26 mouse cellular contexts compared by ENCODE assay signal in genomic region chr11:36700131-36700530, GRCm38 (mm10).
"Had no signal": no experiment of that assay in that cellular context is flagged by ENCODE, and none has a peak within 500 bp of the region (broad histone marks: within the 10 kb centered on the region; RNA-seq: fewer than 3 reads in every experiment).

No protein-coding gene starts in this region.

- H3K9me3 ChIP-seq: heart, embryonic 13.5 days; heart, embryonic 15.5 days; intestine, embryonic 15.5 days; limb, embryonic 10.5 days; limb, embryonic 12.5 days; liver, embryonic 13.5 days; liver, embryonic 15.5 days had no signal

- DNase-seq: gastrocnemius, adult 2 months; gastrocnemius, postnatal 10 days; gastrocnemius, postnatal 25 days; heart, adult 2 months; heart, postnatal 4 days; kidney, adult 18-20 months; kidney, adult 8-10 months; kidney, postnatal 10 days; kidney, postnatal 25 days; kidney, postnatal 4 days; layer of hippocampus, adult 9-11 months; liver; liver, embryonic 13.5 days had no signal

- H3K36me3 ChIP-seq: heart, embryonic 13.5 days; heart, embryonic 15.5 days; intestine, embryonic 15.5 days; limb, embryonic 10.5 days; limb, embryonic 12.5 days; liver, embryonic 13.5 days; liver, embryonic 15.5 days had no signal

- H3K4me1 ChIP-seq: heart, embryonic 13.5 days; heart, embryonic 15.5 days; intestine, embryonic 15.5 days; liver, embryonic 13.5 days; liver, embryonic 15.5 days had no signal

- H3K9ac ChIP-seq: heart, embryonic 13.5 days; heart, embryonic 15.5 days; hindbrain, embryonic 14.5 days; intestine, embryonic 15.5 days; limb, embryonic 12.5 days; liver, embryonic 13.5 days; liver, embryonic 15.5 days had no signal

- ATAC-seq: hindbrain, embryonic 16.5 days; inflammation-experienced regulatory T-cells, adult 6 months; intestine, embryonic 15.5 days; intestine, postnatal 0 days had no signal

- H3K4me3 ChIP-seq: gastrocnemius, adult 2 months; heart, adult 2 months; heart, embryonic 13.5 days; heart, embryonic 15.5 days; intestine, embryonic 15.5 days; left cerebral cortex, adult 2 months; limb, embryonic 10.5 days; limb, embryonic 12.5 days; liver, embryonic 13.5 days; liver, embryonic 15.5 days had no signal

- H3K4me2 ChIP-seq: heart, embryonic 11.5 days; heart, embryonic 13.5 days; heart, embryonic 15.5 days; hindbrain, embryonic 14.5 days; intestine, embryonic 15.5 days; limb, embryonic 12.5 days; liver, embryonic 11.5 days; liver, embryonic 13.5 days; liver, embryonic 15.5 days had no signal

- H3K27ac ChIP-seq: gastrocnemius, adult 2 months; heart, adult 2 months; heart, embryonic 13.5 days; heart, embryonic 15.5 days; hindbrain, embryonic 14.5 days; intestine, embryonic 15.5 days; left cerebral cortex, adult 2 months; limb, embryonic 10.5 days; limb, embryonic 12.5 days; liver, embryonic 13.5 days; liver, embryonic 15.5 days had no signal

- H3K27me3 ChIP-seq: heart, embryonic 13.5 days; heart, embryonic 15.5 days; intestine, embryonic 15.5 days; limb, embryonic 12.5 days; liver, embryonic 13.5 days; liver, embryonic 15.5 days had no signal
